Mouse (Mus musculus) R1 (cell line): ENCODE measurements around the gene Pde4d.
A peak's percentile ranks its signal among the peaks of the same experiment; 100 is the strongest.

Experiments used
- DNase-seq: peaks from one replicate; pipeline ENCODE4 v3.0.0-alpha.2; 2018; ENCODE audit warnings: low read depth, low spot score

Gene Pde4d

GRCm38 (mm10) chr13:109881161-109881857 is 1431.6 kb downstream of the Pde4d start:
- DNase-seq = no peak

GRCm38 (mm10) chr13:109883636-109884035 is 1433.9 kb downstream of the Pde4d start:
- no peak for DNase-seq

- DNase-seq = no peak
Observed at GRCm38 (mm10) chr13:109884812-109885211, 1435.1 kb downstream of the Pde4d start.

- no peak for DNase-seq
Observed at GRCm38 (mm10) chr13:109888293-109888692, 1438.5 kb downstream of the Pde4d start.

GRCm38 (mm10) chr13:109891194-109891909 is 1441.6 kb downstream of the Pde4d start:
- DNase-seq = no peak

GRCm38 (mm10) chr13:109891910-109892265 is 1442.1 kb downstream of the Pde4d start:
- DNase-seq = no peak

- DNase-seq = no peak
Observed at GRCm38 (mm10) chr13:109899442-109900428, 1450.0 kb downstream of the Pde4d start.

- DNase-seq = no peak
Observed at GRCm38 (mm10) chr13:109901811-109902210, 1452.1 kb downstream of the Pde4d start.

GRCm38 (mm10) chr13:109902460-109902854 is 1452.7 kb downstream of the Pde4d start:
- DNase-seq = peak; percentile 50

GRCm38 (mm10) chr13:109902855-109903763 is 1453.4 kb downstream of the Pde4d start:
- DNase-seq = peak; percentile 82

- DNase-seq = no peak
Observed at GRCm38 (mm10) chr13:109903764-109904510, 1454.2 kb downstream of the Pde4d start.

GRCm38 (mm10) chr13:109906342-109906888 is 1456.7 kb downstream of the Pde4d start:
- DNase-seq = no peak

- DNase-seq = peak; percentile 83
Observed at GRCm38 (mm10) chr13:109907634-109908033, 1457.9 kb downstream of the Pde4d start.

- DNase-seq = no peak
Observed at GRCm38 (mm10) chr13:109908386-109908785, 1458.6 kb downstream of the Pde4d start.

GRCm38 (mm10) chr13:109909111-109909510 is 1459.4 kb downstream of the Pde4d start:
- no peak for DNase-seq

GRCm38 (mm10) chr13:109910915-109911314 is 1461.2 kb downstream of the Pde4d start:
- no peak for DNase-seq

GRCm38 (mm10) chr13:109912635-109913034 is 1462.9 kb downstream of the Pde4d start:
- no peak for DNase-seq

- DNase-seq = no peak
Observed at GRCm38 (mm10) chr13:109914246-109914645, 1464.5 kb downstream of the Pde4d start.

- no peak for DNase-seq
Observed at GRCm38 (mm10) chr13:109914846-109915245, 1465.1 kb downstream of the Pde4d start.

- DNase-seq = no peak
Observed at GRCm38 (mm10) chr13:109915501-109915900, 1465.8 kb downstream of the Pde4d start.
